Comparison of ENCODE assay signal across 8 mouse cellular contexts in genomic region chr3:115642001-115642845, GRCm38 (mm10).
DNase-seq lines count a peak whose midpoint lies in the region; ATAC-seq and TF ChIP-seq lines count a peak whose summit lies in the region.

No protein-coding gene starts in this region.

- no peaks in the 10 kb centered on the region for H3K36me3 ChIP-seq in embryonic facial prominence, embryonic 15.5 days
- no peaks in the 10 kb centered on the region for H3K36me3 ChIP-seq in hindbrain, embryonic 13.5 days
- H3K36me3 ChIP-seq in liver, adult 2 months (ENCODE audit: control insufficient read depth, insufficient read depth, low read length) = no peaks in the 10 kb centered on the region
- no peaks in the 10 kb centered on the region for H3K36me3 ChIP-seq in midbrain, postnatal 0 days (ENCODE audit: insufficient read depth, low read length)

- TF ChIP-seq POLR2A in liver, adult 2 months (IDR thresholded peaks at IDR 0.05; ENCODE audit: extremely low read depth, insufficient read depth, low read length) = no peak

- H3K79me2 ChIP-seq in liver, adult 2 months (ENCODE audit: control insufficient read depth, insufficient read depth, low read length) = no peaks in the 10 kb centered on the region

- WGBS in embryonic facial prominence, embryonic 15.5 days = 2% methylated on average over 26 of the region's 26 CpGs
- WGBS in hindbrain, embryonic 13.5 days = 7% methylated on average over 26 of the region's 26 CpGs
- WGBS in liver, adult 2 months = 6% methylated on average over 26 of the region's 26 CpGs
- WGBS in midbrain, postnatal 0 days = 3% methylated on average over 26 of the region's 26 CpGs

- H3K4me2 ChIP-seq in embryonic facial prominence, embryonic 15.5 days (replicated peaks) = peak overlapping the region; percentile 58
- H3K4me2 ChIP-seq in hindbrain, embryonic 13.5 days = peak overlapping the region; percentile 65
- H3K4me2 ChIP-seq in midbrain, postnatal 0 days (ENCODE audit: low read depth, low read length, poor library complexity, severe bottlenecking) = peak overlapping the region; percentile 56

- peak overlapping the region; percentile 65; the same call in 1 of the 2 replicates for H3K27ac ChIP-seq in embryonic facial prominence, embryonic 15.5 days (replicated peaks)
- H3K27ac ChIP-seq in hindbrain, embryonic 13.5 days = peak overlapping the region; percentile 48
- peak overlapping the region; percentile 56 for H3K27ac ChIP-seq in liver, adult 2 months (replicated peaks; ENCODE audit: insufficient read depth, low read depth, low read length)
- peak overlapping the region; percentile 13; the same call in 1 of the 2 replicates for H3K27ac ChIP-seq in midbrain, postnatal 0 days (ENCODE audit: low read depth, low read length)

- 0 out of 2 replicates have a peak overlapping the region, but pooled peaks have one; percentile 23 for H3K9ac ChIP-seq in embryonic facial prominence, embryonic 15.5 days
- H3K9ac ChIP-seq in hindbrain, embryonic 13.5 days = peak overlapping the region; percentile 69
- H3K9ac ChIP-seq in liver, adult 2 months (ENCODE audit: low read depth, low read length) = peak overlapping the region; percentile 24
- peak overlapping the region; percentile 55 for H3K9ac ChIP-seq in midbrain, postnatal 0 days (replicated peaks; ENCODE audit: low read length, poor library complexity, severe bottlenecking)

- H3K9me3 ChIP-seq in embryonic facial prominence, embryonic 15.5 days (replicated peaks) = no peaks in the 10 kb centered on the region
- H3K9me3 ChIP-seq in hindbrain, embryonic 13.5 days = no peaks in the 10 kb centered on the region
- H3K9me3 ChIP-seq in midbrain, postnatal 0 days (ENCODE audit: low read length) = no peaks in the 10 kb centered on the region

- no peak for TF ChIP-seq CTCF in liver, adult 2 months (IDR thresholded peaks at IDR 0.05; ENCODE audit: low read depth, low read length)
- no peak for TF ChIP-seq CTCF in midbrain, postnatal 0 days (IDR thresholded peaks at IDR 0.05)

- H3K4me3 ChIP-seq in embryonic facial prominence, embryonic 15.5 days (replicated peaks) = peak overlapping the region; percentile 47
- peak overlapping the region; percentile 47 for H3K4me3 ChIP-seq in hindbrain, embryonic 13.5 days
- H3K4me3 ChIP-seq in liver, adult 2 months (ENCODE audit: insufficient read depth, low read depth, low read length) = peak overlapping the region; percentile 19
- H3K4me3 ChIP-seq in midbrain, postnatal 0 days (ENCODE audit: low read depth, low read length) = peak overlapping the region; percentile 41

- H3K4me1 ChIP-seq in embryonic facial prominence, embryonic 15.5 days = no peaks in the 10 kb centered on the region
- H3K4me1 ChIP-seq in hindbrain, embryonic 13.5 days (replicated peaks) = peaks cover 10% of the 10 kb centered on the region
- peaks cover 11% of the 10 kb centered on the region for H3K4me1 ChIP-seq in liver, adult 2 months (ENCODE audit: control insufficient read depth, insufficient read depth, low read length)
- H3K4me1 ChIP-seq in midbrain, postnatal 0 days (ENCODE audit: insufficient read depth, low read length) = no peaks in the 10 kb centered on the region

- ATAC-seq in embryonic facial prominence, embryonic 15.5 days (ENCODE audit: insufficient number of reproducible peaks, low FRiP score, low TSS enrichment, low read depth) = 0 out of 2 replicates have a peak, but pooled peaks have one; percentile 66
- ATAC-seq in hindbrain, embryonic 13.5 days (ENCODE audit: low FRiP score) = peak; percentile 82
- ATAC-seq in midbrain, postnatal 0 days (ENCODE audit: low FRiP score) = peak; percentile 79

- H3K27me3 ChIP-seq in embryonic facial prominence, embryonic 15.5 days = no peaks in the 10 kb centered on the region
- H3K27me3 ChIP-seq in hindbrain, embryonic 13.5 days = no peaks in the 10 kb centered on the region
- no peaks in the 10 kb centered on the region for H3K27me3 ChIP-seq in liver, adult 2 months (ENCODE audit: control insufficient read depth, insufficient read depth, low read length)
- H3K27me3 ChIP-seq in midbrain, postnatal 0 days (ENCODE audit: insufficient read depth, low read length) = no peaks in the 10 kb centered on the region

- DNase-seq in CD4-positive helper T cell, adult 2 months (ENCODE audit: low read depth, low spot score) = peak; percentile 61
- DNase-seq in Muller cell, postnatal 12 days (ENCODE audit: inconsistent ontology term) = peak; percentile 9
- no peak for DNase-seq in liver, adult 2 months (ENCODE audit: extremely low read depth, low read depth, low spot score)
- DNase-seq in midbrain, postnatal 0 days (ENCODE audit: low spot score) = peak; percentile 31
- DNase-seq in testis, postnatal 14 days (ENCODE audit: low spot score) = peak; percentile 9
- no peak for DNase-seq in urinary bladder, postnatal 10 days (ENCODE audit: low spot score)

Comparison
In these comparisons a context has a peak if more than half of its experiments do, and no peak if none do; other contexts are left out.
1. DNase-seq: peak in CD4-positive helper T cell, adult 2 months (single experiment), Muller cell, postnatal 12 days (single experiment), midbrain, postnatal 0 days (single experiment) and testis, postnatal 14 days (single experiment); none in liver, adult 2 months (single experiment) and urinary bladder, postnatal 10 days (single experiment).
2. H3K27ac ChIP-seq: peak in every context shown above with its lines; median percentile 65 in embryonic facial prominence, embryonic 15.5 days; 56 in liver, adult 2 months; 48 in hindbrain, embryonic 13.5 days; 13 in midbrain, postnatal 0 days.
3. Peak in every context shown above with its lines, with median percentiles within 50 percentile points of each other: ATAC-seq, H3K4me2 ChIP-seq, H3K4me3 ChIP-seq and H3K9ac ChIP-seq.